Mouse (Mus musculus): ENCODE data around the gene Zdhhc11.

DNA sequence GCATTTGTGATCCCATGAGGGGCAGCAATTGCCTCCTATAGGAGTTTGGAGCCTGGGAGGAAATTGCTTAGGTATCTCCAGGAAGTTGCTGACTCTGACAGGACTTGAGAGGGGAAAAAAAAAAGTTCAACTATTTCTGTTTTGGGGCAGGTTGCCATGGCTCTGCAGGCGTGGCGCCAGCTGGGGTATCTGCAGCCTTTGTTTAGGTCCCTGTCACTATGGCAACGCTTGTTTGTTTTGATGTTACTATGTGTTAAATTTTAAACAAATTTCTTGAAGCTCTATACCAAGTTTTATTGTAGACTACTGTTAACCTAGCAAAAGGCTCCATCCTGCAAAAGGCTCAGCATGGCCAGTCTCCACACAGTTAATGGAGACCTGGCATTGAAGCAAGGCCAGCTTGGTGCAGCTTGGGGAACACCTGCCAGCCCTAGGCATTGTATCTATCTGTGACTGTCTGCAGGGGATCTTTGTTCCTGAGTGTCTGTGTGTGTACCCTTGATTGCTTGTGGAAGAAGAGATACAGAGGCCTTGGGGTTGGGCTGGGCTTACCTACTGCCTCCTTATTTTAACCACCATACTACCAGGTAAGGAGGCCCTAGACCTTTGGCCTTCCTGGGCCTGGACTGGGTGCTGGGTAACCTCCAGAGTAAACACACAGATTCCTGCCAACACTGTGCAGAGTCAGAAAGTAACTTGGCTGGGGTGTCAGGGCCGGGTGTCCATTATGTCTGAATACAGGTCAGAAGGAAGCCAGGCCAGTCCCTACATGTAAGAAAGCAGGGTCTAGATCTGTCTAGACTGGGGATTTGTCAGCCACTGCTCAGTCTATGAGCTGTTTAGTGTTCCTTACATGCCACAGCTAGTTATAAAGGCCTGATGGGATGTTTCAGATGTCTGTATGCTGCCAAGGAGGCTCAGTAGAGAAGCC is 61.8 kb downstream of the Zdhhc11 start:
- TF ChIP-seq CTCF (IDR thresholded peaks at IDR 0.05; ENCODE audit: low read depth, low read length) (no peak), EP300 (IDR thresholded peaks at IDR 0.05; ENCODE audit: insufficient read depth, low read depth, low read length) (no peak)

All from ES-Bruce4 (cell line).